Mouse (Mus musculus) heart, postnatal 0 days (tissue): ENCODE results near the gene Cmas. TPM values are rescaled to one million over a fixed set of nuclear protein-coding genes. Genes with fewer than 3 reads are reported as not detected.

Experiments
- ATAC-seq: fragments of 200-750 bp; cut with Nextera tagmentation; 2 replicates; pipeline ENCODE4 v1.8.0; 2017; ENCODE audit warnings: low read depth, moderate number of reproducible peaks, moderate library complexity; ENCODE audit not compliant: insufficient read depth
- DNase-seq: peaks from one replicate; pipeline ENCODE4 v3.0.0-alpha.2; 2016; ENCODE audit warnings: low spot score
- H3K27ac ChIP-seq: fragments of 300-500 bp; sonication (generic); 2 replicates; pipeline ENCODE4 v1.5.1; 2014; ENCODE audit warnings: low read depth, mild to moderate bottlenecking
- H3K27me3 ChIP-seq: fragments of 300-500 bp; sonication (generic); 2 replicates; pipeline ENCODE4 v1.6.1; 2014; ENCODE audit warnings: low read length, mixed read lengths; ENCODE audit not compliant: control insufficient read depth, insufficient read depth
- H3K36me3 ChIP-seq: fragments of 300-500 bp; sonication (generic); replicated peaks from 2 replicates; pipeline ENCODE4 v1.6.1; 2014; ENCODE audit warnings: low read length, mixed read lengths; ENCODE audit not compliant: control insufficient read depth, insufficient read depth
- H3K4me1 ChIP-seq: fragments of 300-500 bp; sonication (generic); 2 replicates; pipeline ENCODE4 v1.6.1; 2014; ENCODE audit warnings: antibody characterized with exemption; ENCODE audit not compliant: control insufficient read depth, insufficient read depth
- H3K4me2 ChIP-seq: fragments of 300-500 bp; sonication (generic); 2 replicates; pipeline ENCODE4 v1.6.1; 2014; ENCODE audit warnings: low read depth, mild to moderate bottlenecking, low read length, moderate library complexity
- H3K4me3 ChIP-seq: fragments of 300-500 bp; sonication (generic); 2 replicates; pipeline ENCODE4 v1.5.1; 2014; ENCODE audit warnings: low read depth, low read length
- H3K9ac ChIP-seq: fragments of 300-500 bp; sonication (generic); replicated peaks from 2 replicates; pipeline ENCODE4 v1.6.1; 2014; ENCODE audit warnings: low read depth, low read length, mixed read lengths
- H3K9me3 ChIP-seq: fragments of 300-500 bp; sonication (generic); replicated peaks from 2 replicates; pipeline ENCODE4 v1.6.1; 2016; ENCODE audit warnings: low read length; ENCODE audit not compliant: control insufficient read depth
- CTCF ChIP-seq: IDR thresholded peaks from 2 replicates; pipeline ENCODE4 v1.5.1; 2016; ENCODE audit warnings: antibody characterized with exemption, control low read depth, low read depth
- EP300 ChIP-seq: IDR thresholded peaks from 2 replicates; pipeline ENCODE4 v1.6.1; 2016; ENCODE audit warnings: antibody characterized with exemption, low read depth
- WGBS: fragments of 180-500 bp; shearing (Covaris S2); extraction: QIAGEN DNeasy Blood & Tissue Kit; methylation state at CpG from one replicate; pipeline ENCODE4 v1.1.7; 2014; 5-methylcytosine and 5-hydroxymethylcytosine counted together
- polyA plus RNA-seq: library from polyadenylated mRNA; unstranded; fragments of >200 nt; fragmentation: Nextera tagmentation; extraction: Ambion mirVana; gene quantifications from 2 replicates; pipeline ENCODE4 v1.2.1, GENCODE M21; 2015
- total RNA-seq: library from RNA; depleted of rRNA; stranded (reverse); fragments of >200 nt; gene quantifications from 2 replicates; pipeline ENCODE4 v1.2.3, GENCODE M21; 2014; ENCODE audit warnings: low replicate concordance

Gene Cmas
- total and polyA plus RNA-seq, 2 experiments from 2014 or later, result 30.0 to 47.5 TPM

DNA sequence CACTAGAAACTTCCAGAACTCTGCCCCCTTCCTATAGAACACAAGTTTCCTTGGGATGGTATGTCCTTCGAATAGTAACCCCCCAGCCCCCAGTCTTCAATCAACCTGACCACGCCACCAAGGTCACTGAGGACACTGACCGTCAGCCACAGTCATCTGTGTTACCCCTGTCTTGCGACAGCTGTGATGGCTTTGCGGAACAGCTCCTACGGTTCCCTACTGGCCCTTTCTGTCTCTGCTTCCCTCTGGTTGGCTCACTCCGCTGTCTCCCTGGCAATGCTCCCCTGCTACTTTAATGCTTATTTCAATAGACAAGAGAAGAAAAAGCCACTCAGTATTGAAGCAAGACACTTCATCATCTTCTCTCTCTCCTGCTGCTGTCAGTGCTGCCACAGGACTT lies 37.0 kb downstream of the Cmas start:
- H3K9me3 ChIP-seq, result no peaks in the 10 kb centered on the region
- H3K4me3 ChIP-seq, result no peak overlapping the region
- H3K27ac ChIP-seq, result no peak overlapping the region
- ATAC-seq (no peak), DNase-seq (no peak)
- no peak overlapping the region for H3K4me2 ChIP-seq
- no peaks in the 10 kb centered on the region for H3K4me1 ChIP-seq
- no peaks in the 10 kb centered on the region for H3K36me3 ChIP-seq
- no peak overlapping the region for H3K9ac ChIP-seq
- WGBS, result 48% methylated on average over 7 of the region's 7 CpGs
- H3K27me3 ChIP-seq, result no peaks in the 10 kb centered on the region
- TF ChIP-seq CTCF (no peak), EP300 (no peak)

DNA sequence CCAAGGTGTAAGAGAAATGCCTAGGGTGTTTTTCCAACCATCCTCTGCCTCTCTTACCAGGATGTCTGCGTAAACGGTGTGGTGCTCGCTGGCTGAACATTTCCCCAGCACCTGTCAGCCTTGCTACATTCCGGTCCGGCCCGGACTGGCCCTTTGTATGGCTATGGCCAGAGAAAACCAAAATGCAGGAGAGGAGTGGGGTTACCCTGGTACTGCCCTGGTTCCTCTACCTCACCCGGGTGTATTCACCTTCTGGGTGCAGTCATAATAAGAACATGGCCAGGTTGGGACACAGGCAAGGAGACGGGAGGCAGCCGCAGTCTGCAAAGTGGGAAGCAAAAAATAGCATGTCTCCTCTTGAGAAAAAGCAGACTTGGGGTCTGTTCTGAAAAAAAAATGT lies 38.6 kb downstream of the Cmas start:
- Histone ChIP-seq H3K9me3 (no peaks in the 10 kb centered on the region), H3K36me3 (no peaks in the 10 kb centered on the region), H3K27me3 (no peaks in the 10 kb centered on the region), H3K4me3 (no peak overlapping the region), H3K4me1 (no peaks in the 10 kb centered on the region), H3K4me2 (no peak overlapping the region), H3K27ac (no peak overlapping the region), H3K9ac (no peak overlapping the region)
- ATAC-seq (no peak), DNase-seq (no peak)
- 80% methylated on average over 9 of the region's 9 CpGs for WGBS
- TF ChIP-seq CTCF (no peak), EP300 (no peak)

DNA sequence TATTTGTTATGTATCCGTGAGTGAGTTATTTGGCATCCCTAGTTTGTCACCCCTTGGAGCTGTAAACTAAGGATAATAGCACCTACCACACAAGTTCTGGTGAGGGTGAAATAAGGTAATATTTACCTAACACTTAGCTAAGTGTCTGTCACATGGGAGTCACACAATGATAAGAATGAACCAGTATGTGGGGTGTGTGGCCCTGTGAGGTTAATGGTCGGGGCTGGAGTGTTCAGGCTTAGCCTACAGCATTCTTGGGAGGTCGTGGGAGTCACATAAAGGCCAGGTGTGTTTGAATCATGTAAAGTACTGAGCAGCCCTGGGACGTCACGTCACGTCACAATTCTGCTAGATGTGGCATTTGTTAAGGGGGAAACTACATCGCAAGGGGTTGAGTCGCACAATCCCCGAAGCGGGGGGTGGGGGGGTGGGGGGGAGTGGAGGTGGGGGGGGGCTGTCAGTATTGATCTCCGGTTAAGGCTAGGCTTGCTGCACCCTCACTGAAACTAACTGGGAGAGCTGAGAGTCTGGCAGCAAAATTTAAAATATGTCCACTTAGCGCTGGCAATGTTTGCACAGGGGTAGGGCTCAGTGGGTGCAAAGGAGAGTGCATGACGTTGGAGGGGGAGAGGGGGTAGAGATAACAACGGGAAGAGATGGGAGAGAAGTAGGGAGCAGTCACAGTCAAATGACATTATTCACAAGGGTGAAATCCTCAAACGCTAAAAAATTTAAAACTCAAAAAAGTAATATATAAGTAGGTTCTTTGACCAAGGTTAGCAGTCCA lies 39.4 kb downstream of the Cmas start:
- no peaks in the 10 kb centered on the region for H3K27me3 ChIP-seq
- H3K36me3 ChIP-seq, result no peaks in the 10 kb centered on the region
- no peak for TF ChIP-seq CTCF
- TF ChIP-seq EP300, result no peak
- ATAC-seq (no peak), DNase-seq (no peak)
- H3K27ac ChIP-seq, result no peak overlapping the region
- H3K9ac ChIP-seq, result no peak overlapping the region
- H3K9me3 ChIP-seq, result no peaks in the 10 kb centered on the region
- 66% methylated on average over 15 of the region's 15 CpGs for WGBS
- H3K4me2 ChIP-seq, result no peak overlapping the region
- H3K4me3 ChIP-seq, result no peak overlapping the region
- no peaks in the 10 kb centered on the region for H3K4me1 ChIP-seq

GRCm38 (mm10) chr6:142797996-142798395 lies 41.5 kb downstream of the Cmas start:
- H3K4me2 ChIP-seq, result no peak overlapping the region
- no peaks in the 10 kb centered on the region for H3K27me3 ChIP-seq
- WGBS, result 73% methylated on average over 1 of the region's 1 CpGs
- H3K4me3 ChIP-seq, result no peak overlapping the region
- no peak overlapping the region for H3K27ac ChIP-seq
- no peak for ATAC-seq
- H3K9me3 ChIP-seq, result no peaks in the 10 kb centered on the region
- no peak overlapping the region for H3K9ac ChIP-seq
- H3K36me3 ChIP-seq, result no peaks in the 10 kb centered on the region
- no peaks in the 10 kb centered on the region for H3K4me1 ChIP-seq
- no peak for TF ChIP-seq EP300
- TF ChIP-seq CTCF, result no peak
- no peak for DNase-seq

DNA sequence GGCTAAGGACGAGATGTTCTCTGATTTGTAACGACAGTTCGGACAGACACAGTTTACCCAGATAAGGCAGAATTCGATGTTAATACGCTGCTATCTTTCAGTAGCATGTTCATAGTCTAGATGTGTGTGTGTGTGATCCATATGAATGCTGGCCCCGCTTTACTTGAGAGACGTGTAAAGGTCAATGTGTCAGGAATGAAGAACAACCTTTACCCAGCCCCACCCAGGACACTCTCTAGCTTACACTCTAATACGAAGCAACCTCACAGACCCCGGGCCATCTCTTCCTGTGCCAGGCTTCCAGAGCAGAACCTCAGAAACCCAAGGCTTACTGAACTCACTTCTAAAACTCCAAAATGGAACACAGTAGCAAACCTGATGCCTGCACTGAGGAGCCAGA lies 42.4 kb downstream of the Cmas start:
- H3K4me3 ChIP-seq, result no peak overlapping the region
- no peak for ATAC-seq
- H3K27me3 ChIP-seq, result no peaks in the 10 kb centered on the region
- H3K9ac ChIP-seq, result no peak overlapping the region
- H3K27ac ChIP-seq, result no peak overlapping the region
- no peaks in the 10 kb centered on the region for H3K4me1 ChIP-seq
- no peaks in the 10 kb centered on the region for H3K36me3 ChIP-seq
- WGBS, result 82% methylated on average over 9 of the region's 9 CpGs
- H3K4me2 ChIP-seq, result no peak overlapping the region
- TF ChIP-seq CTCF, result no peak
- TF ChIP-seq EP300, result no peak
- no peak for DNase-seq
- no peaks in the 10 kb centered on the region for H3K9me3 ChIP-seq

- DNase-seq (no peak), ATAC-seq (no peak)
- Histone ChIP-seq H3K4me3 (no peak overlapping the region), H3K27ac (no peak overlapping the region), H3K4me2 (no peak overlapping the region), H3K36me3 (no peaks in the 10 kb centered on the region), H3K9me3 (no peaks in the 10 kb centered on the region), H3K27me3 (no peaks in the 10 kb centered on the region), H3K4me1 (no peaks in the 10 kb centered on the region), H3K9ac (no peak overlapping the region)
- no peak for TF ChIP-seq CTCF
- no peak for TF ChIP-seq EP300
- WGBS, result 67% methylated on average over 7 of the region's 7 CpGs
These were observed 43.4 kb downstream of the Cmas start for GRCm38 (mm10) chr6:142799704-142800374.
